Mouse (Mus musculus): ENCODE results near the gene Sox8. TPM values are rescaled to one million over a fixed set of nuclear protein-coding genes. Genes with fewer than 3 reads are reported as not detected.

The Sox8 gene
- total and polyA plus RNA-seq, 3 experiments, result not detected

DNA sequence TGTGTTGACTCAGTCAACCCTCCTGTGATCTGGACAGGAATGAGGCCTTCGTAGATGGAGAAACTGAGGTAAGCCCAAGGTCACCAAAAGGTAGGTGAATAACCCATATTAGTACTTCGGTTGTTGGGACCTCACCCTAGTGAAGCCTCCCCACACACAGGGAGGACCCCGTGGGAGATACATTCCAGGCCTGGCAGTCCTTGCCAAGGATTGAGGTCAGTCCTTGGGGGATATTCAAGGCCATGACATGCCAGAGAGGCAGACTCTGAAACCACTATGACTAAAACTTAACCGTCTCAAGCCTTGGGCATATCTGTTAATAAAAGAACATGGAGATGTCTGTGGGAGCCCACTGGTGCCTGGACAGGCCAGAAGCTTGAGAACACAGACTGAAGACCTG lies 28.7 kb downstream of the Sox8 start:
- Histone ChIP-seq H3K27me3 (replicated peaks) (peaks cover 87% of the 10 kb centered on the region), H3K27ac (ENCODE audit: insufficient read depth, low read depth) (no peak overlapping the region), H3K4me3 (replicated peaks in 1 of 3; ENCODE audit: low read depth in 2 of 3, low read length in 2 of 3, poor library complexity in 1 of 3) (no peak overlapping the region), H3K9ac (ENCODE audit: insufficient read depth, low read depth) (no peak overlapping the region), H3K36me3 (replicated peaks in 1 of 2; ENCODE audit: control insufficient read depth in 1 of 2, insufficient read depth in 1 of 2, low read length in 1 of 2) (no peaks in the 10 kb centered on the region), H3K79me2 (replicated peaks; ENCODE audit: control insufficient read depth, extremely low read depth, insufficient read depth, poor library complexity, severe bottlenecking) (no peaks in the 10 kb centered on the region), H3K4me1 (ENCODE audit: control insufficient read depth in 1 of 2, insufficient read depth in 2 of 2) (no peaks in the 10 kb centered on the region), H3K4me2 (ENCODE audit: insufficient read depth, low read depth, poor library complexity, severe bottlenecking) (no peak overlapping the region), H3K9me3 (replicated peaks; ENCODE audit: low read length) (peaks cover 2% of the 10 kb centered on the region)
- dilution Hi-C loops (cut with MboI; ENCODE audit: extremely low pct_ligation_motif_present, extremely low pct_unique_long_range_greater_than_20kb, low sequenced_read_pairs) (no loop called here), in situ Hi-C loops (cut with MboI; ENCODE audit: low pct_ligation_motif_present, low pct_unique_long_range_greater_than_20kb, low sequenced_read_pairs) (no loop called here)
- TF ChIP-seq NRF1 (IDR thresholded peaks at IDR 0.05; ENCODE audit: low read depth, low read length), result no peak
- DNase-seq (ENCODE audit: extremely low read depth), result no peak

DNA sequence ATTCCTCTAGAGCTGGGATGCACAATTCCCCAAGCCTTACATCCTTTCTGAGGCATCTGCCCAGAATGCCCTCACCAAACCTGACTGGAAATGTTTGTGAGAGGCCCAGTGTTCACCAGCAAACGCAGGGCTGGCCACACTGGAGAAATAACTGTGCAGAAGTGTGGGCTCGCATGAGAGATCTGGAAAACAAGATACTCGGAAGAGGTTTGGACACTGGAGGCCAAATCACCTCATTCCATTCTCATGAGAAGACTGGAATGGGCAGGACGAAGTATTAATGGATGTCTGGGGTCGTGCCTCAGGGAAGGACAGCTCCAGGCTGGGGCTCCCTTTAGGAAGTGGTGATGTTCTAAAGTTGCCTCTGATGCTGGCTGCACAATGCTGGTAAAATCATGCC lies 29.8 kb downstream of the Sox8 start:
- no peak for DNase-seq (ENCODE audit: extremely low read depth)
- in situ Hi-C loops (cut with MboI; ENCODE audit: low pct_ligation_motif_present, low pct_unique_long_range_greater_than_20kb, low sequenced_read_pairs), result no loop called here
- H3K4me2 ChIP-seq (ENCODE audit: insufficient read depth, low read depth, poor library complexity, severe bottlenecking), result no peak overlapping the region
- dilution Hi-C loops (cut with MboI; ENCODE audit: extremely low pct_ligation_motif_present, extremely low pct_unique_long_range_greater_than_20kb, low sequenced_read_pairs), result no loop called here
- no peak overlapping the region for H3K9ac ChIP-seq (ENCODE audit: insufficient read depth, low read depth)
- H3K9me3 ChIP-seq (replicated peaks; ENCODE audit: low read length), result peaks cover 2% of the 10 kb centered on the region
- H3K36me3 ChIP-seq (replicated peaks in 1 of 2; ENCODE audit: control insufficient read depth in 1 of 2, insufficient read depth in 1 of 2, low read length in 1 of 2), result no peaks in the 10 kb centered on the region
- no peak overlapping the region for H3K4me3 ChIP-seq (replicated peaks in 1 of 3; ENCODE audit: low read depth in 2 of 3, low read length in 2 of 3, poor library complexity in 1 of 3)
- no peak overlapping the region for H3K27ac ChIP-seq (ENCODE audit: insufficient read depth, low read depth)
- TF ChIP-seq MYC (IDR thresholded peaks at IDR 0.05; ENCODE audit: low read depth, low read length), result no peak
- no peak for TF ChIP-seq ELF1 (IDR thresholded peaks at IDR 0.05; ENCODE audit: low read depth, low read length)
- no peak for TF ChIP-seq JUND (conservative IDR thresholded peaks at IDR 0.05; ENCODE audit: low read depth, low read length)
- no peak for TF ChIP-seq UBTF (IDR thresholded peaks at IDR 0.05; ENCODE audit: low read depth, low read length)
- no peak for TF ChIP-seq ZC3H11A (IDR thresholded peaks at IDR 0.05; ENCODE audit: low read depth, low read length)
- no peak for TF ChIP-seq TBP (conservative IDR thresholded peaks at IDR 0.05; ENCODE audit: low read depth, low read length)
- H3K79me2 ChIP-seq (replicated peaks; ENCODE audit: control insufficient read depth, extremely low read depth, insufficient read depth, poor library complexity, severe bottlenecking), result no peaks in the 10 kb centered on the region
- H3K27me3 ChIP-seq (replicated peaks), result peaks cover 87% of the 10 kb centered on the region
- H3K4me1 ChIP-seq (ENCODE audit: control insufficient read depth in 1 of 2, insufficient read depth in 2 of 2), result no peaks in the 10 kb centered on the region

DNA sequence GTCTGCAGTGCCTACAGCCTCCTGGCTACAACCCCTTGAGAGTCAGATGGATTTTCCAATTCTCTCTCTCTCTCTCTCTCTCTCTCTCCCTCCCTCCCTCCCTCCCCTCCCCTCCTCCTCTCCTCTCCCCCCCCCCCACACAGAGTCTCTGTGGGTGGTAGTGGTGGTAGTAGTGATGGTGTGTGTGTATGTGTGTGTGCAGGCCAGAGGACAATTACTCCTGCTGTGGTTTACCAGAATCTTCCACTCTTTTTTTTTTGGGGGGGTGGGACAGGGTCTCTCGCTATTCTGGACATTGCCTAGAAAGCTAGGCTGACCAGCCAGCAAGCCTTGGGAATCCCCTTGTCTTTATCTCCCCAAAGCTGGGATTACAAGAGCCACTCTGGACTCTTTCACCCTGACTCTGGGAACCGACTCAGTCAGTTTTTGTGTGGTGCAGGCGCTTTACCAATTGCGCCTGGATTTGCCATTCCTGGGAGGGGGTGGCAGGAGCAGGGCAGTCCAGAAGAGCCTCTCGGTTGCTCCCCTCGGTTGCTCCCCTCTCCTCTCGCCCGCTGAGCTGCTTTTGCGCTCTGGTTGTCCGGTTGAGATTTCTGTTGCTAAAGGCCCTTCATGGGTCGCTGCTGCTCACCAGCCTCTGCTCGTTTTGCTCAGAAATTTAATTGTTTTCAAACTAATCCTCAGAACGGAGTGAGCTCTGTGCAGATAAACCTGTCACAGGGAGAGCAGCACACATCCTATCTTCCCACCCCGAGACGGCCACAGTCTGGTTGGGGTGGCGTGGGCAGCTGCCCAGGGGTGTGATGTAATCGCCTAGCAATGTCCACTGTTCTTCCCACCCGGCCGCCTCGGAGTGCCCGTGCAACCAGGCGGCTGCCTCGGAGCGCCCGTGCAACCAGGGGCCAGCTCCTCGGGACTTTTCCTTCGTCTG lies 31.3 kb downstream of the Sox8 start:
- H3K27me3 ChIP-seq (replicated peaks), result peaks cover 92% of the 10 kb centered on the region
- H3K9ac ChIP-seq (ENCODE audit: insufficient read depth, low read depth), result no peak overlapping the region
- in situ Hi-C loops (cut with MboI; ENCODE audit: low pct_ligation_motif_present, low pct_unique_long_range_greater_than_20kb, low sequenced_read_pairs), result no loop called here
- no peak overlapping the region for H3K4me2 ChIP-seq (ENCODE audit: insufficient read depth, low read depth, poor library complexity, severe bottlenecking)
- no peaks in the 10 kb centered on the region for H3K36me3 ChIP-seq (replicated peaks in 1 of 2; ENCODE audit: control insufficient read depth in 1 of 2, insufficient read depth in 1 of 2, low read length in 1 of 2)
- no peak for TF ChIP-seq MXI1 (IDR thresholded peaks at IDR 0.05; ENCODE audit: low read depth, low read length)
- no peak for TF ChIP-seq ZMIZ1 (IDR thresholded peaks at IDR 0.05; ENCODE audit: low read depth, low read length)
- no peak for TF ChIP-seq MAX (IDR thresholded peaks at IDR 0.05; ENCODE audit: low read length)
- no peak for TF ChIP-seq TCF12 (IDR thresholded peaks at IDR 0.05; ENCODE audit: low read depth, low read length)
- H3K27ac ChIP-seq (ENCODE audit: insufficient read depth, low read depth), result no peak overlapping the region
- no peaks in the 10 kb centered on the region for H3K4me1 ChIP-seq (ENCODE audit: control insufficient read depth in 1 of 2, insufficient read depth in 2 of 2)
- DNase-seq (ENCODE audit: extremely low read depth), result no peak
- no peak overlapping the region for H3K4me3 ChIP-seq (replicated peaks in 1 of 3; ENCODE audit: low read depth in 2 of 3, low read length in 2 of 3, poor library complexity in 1 of 3)
- H3K79me2 ChIP-seq (replicated peaks; ENCODE audit: control insufficient read depth, extremely low read depth, insufficient read depth, poor library complexity, severe bottlenecking), result no peaks in the 10 kb centered on the region
- dilution Hi-C loops (cut with MboI; ENCODE audit: extremely low pct_ligation_motif_present, extremely low pct_unique_long_range_greater_than_20kb, low sequenced_read_pairs), result no loop called here
- peaks cover 2% of the 10 kb centered on the region for H3K9me3 ChIP-seq (replicated peaks; ENCODE audit: low read length)
